Mouse (Mus musculus): ENCODE results near the gene Nlrp2.

Gene Nlrp2

DNA sequence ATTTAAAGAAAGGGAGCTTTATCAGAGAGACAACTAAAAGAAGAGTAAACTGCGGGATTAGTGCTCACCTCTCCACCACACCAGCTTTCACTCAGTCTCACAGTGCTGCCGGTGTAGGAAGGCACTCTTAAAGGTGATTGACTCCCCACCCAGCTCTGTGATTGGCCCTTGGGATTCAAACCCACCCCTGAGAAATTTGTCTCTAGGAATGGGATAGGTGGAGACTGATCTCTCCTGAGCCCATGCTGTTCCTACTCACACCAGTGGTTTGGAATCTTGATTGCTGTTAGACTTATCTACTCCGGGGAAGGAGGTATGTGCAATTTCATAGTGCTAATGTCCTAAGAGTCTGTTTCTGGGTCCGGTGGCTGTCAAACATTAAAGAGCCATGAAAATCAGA is at the start of gene Nlrp2:
Nlrp2 (minus strand) TSS at position 101 of the 400 bp plus-strand sequence.
- DNase-seq, result no peak

DNA sequence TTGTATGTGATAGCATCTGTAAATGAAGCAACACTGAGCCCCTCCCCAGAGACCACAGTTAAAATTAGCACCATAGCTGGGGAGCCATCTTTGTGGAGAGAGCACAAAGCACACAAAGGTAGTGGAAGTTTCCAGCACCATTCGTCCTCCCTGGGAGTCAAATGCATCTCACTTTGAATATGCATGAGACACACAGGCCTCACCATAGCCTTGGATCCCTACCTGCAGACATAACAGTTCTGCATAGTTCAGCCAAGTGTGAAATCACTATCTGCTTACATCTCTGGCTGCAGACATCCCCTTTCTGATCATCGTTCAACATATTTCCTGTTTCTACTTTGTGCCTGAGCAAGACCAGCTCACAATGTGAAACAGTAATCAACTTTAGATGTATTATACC is 15.9 kb upstream of the Nlrp2 start:
- DNase-seq, result no peak

DNA sequence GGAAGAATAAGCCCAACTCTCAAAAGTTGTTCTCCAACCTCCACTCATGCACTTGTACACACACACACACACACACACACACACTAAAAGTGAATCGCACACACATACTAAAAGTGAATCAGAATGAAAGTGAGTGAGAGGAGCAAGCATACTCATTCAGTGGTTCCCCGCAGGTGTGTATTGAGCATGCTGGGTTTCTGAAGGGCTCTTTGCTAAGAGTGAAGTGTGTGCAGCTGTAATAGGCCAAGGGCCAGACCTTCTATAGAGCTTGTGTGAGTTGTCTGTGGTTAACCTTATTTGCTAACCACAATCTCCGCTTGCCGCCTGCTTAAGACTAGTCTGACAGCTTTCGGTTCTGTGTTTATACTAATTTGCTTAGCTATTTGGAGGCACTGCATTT is 12.8 kb upstream of the Nlrp2 start:
- DNase-seq, result no peak

DNA sequence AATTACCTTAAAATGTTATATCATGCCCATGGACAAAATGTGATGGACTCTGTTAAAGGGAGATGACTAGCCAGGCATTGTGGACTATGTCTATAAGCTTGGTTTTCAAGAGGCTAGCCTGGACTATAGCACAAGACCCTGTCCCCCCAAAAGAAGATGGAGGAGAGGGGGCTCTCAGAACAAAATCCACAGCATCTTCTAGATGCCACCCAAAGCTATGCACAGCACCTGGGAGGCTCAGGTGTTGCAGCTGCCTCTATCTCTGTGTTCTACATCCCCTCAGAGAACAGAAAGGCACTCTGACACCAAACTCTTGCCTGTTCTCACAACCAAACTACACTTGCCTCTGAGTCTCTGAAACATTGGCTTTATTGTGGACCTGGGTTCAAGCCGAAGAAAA is 598 bp downstream of the Nlrp2 start, which contains the start of gene Gm5065:
Gm5065 (plus strand) TSS at position 301 of the 400 bp plus-strand sequence.
- DNase-seq, result no peak

- no peak for DNase-seq
Measured at GRCm38 (mm10) chr7:5327511-5327910, 23.3 kb downstream of the Nlrp2 start.

DNA sequence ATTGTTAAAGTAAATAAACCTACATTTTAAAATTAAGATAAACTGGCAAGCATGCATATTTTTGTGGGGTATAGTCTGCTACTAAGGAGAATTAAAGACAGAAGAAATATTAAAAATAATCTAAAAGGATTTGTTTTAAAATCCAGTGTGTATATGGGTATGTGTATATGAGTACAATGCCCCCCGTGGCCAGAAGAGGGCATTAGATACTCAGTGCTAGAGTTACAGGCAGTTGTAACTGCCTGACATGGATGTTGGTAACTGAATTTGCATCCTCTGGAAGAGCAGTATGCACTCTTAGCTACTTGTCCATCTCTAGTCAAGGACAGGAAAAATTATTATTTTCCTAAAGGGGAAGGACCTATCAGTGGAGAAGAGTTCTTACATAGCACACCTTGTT is 62.6 kb downstream of the Nlrp2 start:
- DNase-seq, result no peak

DNA sequence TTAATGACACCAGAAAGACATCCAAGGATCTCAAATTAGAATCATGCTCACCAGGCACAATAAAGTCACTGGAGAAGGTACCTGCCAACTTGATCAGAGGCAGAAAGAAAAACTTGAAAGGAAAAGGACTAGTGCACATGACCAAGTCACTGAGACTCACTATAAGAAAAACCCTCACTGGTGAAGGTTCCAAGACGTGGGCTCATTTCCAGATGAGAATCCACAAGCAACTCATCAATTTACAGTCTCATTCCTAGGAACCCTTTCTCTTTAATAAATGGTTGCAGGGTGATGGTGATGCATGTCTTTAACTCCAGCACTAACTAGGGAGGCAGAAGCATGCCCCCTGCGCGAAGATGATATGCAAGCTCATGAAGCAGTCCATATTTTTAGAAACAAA is 87.8 kb downstream of the Nlrp2 start:
- no peak for DNase-seq

All from lung, postnatal 4 days (tissue).